Mouse (Mus musculus) activated CD4-positive, CD25-positive, alpha-beta regulatory T cell (primary cell): ENCODE data around the gene Olfr444. TPM values are rescaled to one million over a fixed set of nuclear protein-coding genes. Genes with fewer than 3 reads are reported as not detected.

ENCODE experiments used
- polyA plus RNA-seq, 2 experiments: library from polyadenylated mRNA; unstranded; fragments of 100-300 nt; shearing (Covaris generic); gene quantifications; one replicate each; pipeline ENCODE4 v1.2.1; 2017

The Olfr444 gene
- polyA plus RNA-seq: not detected

DNA sequence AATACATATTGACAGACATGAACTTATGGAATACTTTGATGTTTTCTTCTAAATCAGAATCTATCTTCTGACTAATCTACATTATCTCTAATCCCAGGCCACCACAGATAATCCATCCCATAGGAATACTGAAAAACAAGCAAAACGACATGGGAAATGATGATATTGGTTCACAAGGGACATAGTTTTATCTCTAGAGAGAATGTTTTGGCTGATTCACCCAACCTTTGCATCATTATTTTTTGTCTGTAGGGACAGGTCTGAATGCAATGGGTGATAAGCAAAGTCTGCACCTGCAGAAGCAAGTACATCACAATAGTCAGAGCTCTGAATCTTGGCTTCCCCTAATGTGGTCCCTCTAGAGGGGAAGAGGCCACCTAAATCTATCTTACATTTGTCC lies at the start of gene Olfr444:
TSS of gene Olfr444 (plus strand) at position 301 of the 400 bp plus-strand sequence.

GRCm38 (mm10) chr6:42908578-42908977 lies 40.3 kb upstream of the Olfr444 start, which contains the start of gene Olfr447:
Gene Olfr447, plus strand, starts transcription at chr6:42908878.

DNA sequence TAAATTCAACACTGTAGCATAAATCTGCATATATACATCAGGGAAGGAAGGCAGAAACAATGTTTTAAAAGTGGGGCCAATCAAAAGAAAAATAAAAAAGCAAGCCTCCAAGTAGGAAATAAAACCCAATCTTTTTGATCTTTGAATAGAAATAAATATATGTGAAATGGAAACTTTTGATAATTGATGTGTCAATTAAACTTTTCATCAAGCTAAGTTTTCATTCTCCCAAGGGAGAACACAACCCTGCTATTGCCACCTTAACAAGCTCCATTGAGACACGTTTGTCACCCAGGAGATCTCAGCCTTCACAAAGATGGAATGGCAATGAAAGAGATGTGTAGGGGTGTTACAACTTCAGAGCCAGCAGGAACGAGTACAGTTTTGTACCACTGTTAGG lies 27.8 kb upstream of the Olfr444 start, which contains the start of gene Olfr446:
TSS of gene Olfr446 (plus strand) at position 301 of the 400 bp plus-strand sequence.

Other genes with a start within 250 kb of the Olfr444 start
- gene Tcaf1, start 239.0 kb upstream of the Olfr444 start, polyA plus RNA-seq: under 1 TPM in 1 of 2 experiments, not detected in 1; 0.28 TPM
- not detected for gene Olfr453, start 209.7 kb upstream of the Olfr444 start, polyA plus RNA-seq
- not detected for gene Olfr38, start 192.7 kb upstream of the Olfr444 start, polyA plus RNA-seq
- not detected for gene Olfr452, start 164.0 kb upstream of the Olfr444 start, polyA plus RNA-seq
- gene Olfr450, start 137.1 kb upstream of the Olfr444 start, polyA plus RNA-seq: not detected
- under 1 TPM in 1 of 2 experiments, not detected in 1; 0.31 TPM for gene Olfr449, start 114.7 kb upstream of the Olfr444 start, polyA plus RNA-seq
- gene Olfr448, start 58.6 kb upstream of the Olfr444 start, polyA plus RNA-seq: not detected
- not detected for gene Olfr447, start 40.2 kb upstream of the Olfr444 start, polyA plus RNA-seq
- under 1 TPM; 0.04 to 0.06 TPM for gene Olfr446, start 27.7 kb upstream of the Olfr444 start, polyA plus RNA-seq
- gene Olfr441, start 157.3 kb downstream of the Olfr444 start, polyA plus RNA-seq: under 1 TPM in 1 of 2 experiments, not detected in 1; 0.25 TPM
- gene Olfr237-ps1, start 197.5 kb downstream of the Olfr444 start, polyA plus RNA-seq: under 1 TPM in 1 of 2 experiments, not detected in 1; 0.18 TPM
- gene Olfr437, start 214.2 kb downstream of the Olfr444 start, polyA plus RNA-seq: not detected
- gene Olfr13, start 223.1 kb downstream of the Olfr444 start, polyA plus RNA-seq: not detected
- gene Olfr435, start 248.1 kb downstream of the Olfr444 start, polyA plus RNA-seq: not detected